Mouse (Mus musculus) intestine, embryonic 15.5 days (tissue): ENCODE data around the gene Snx8. TPM values are rescaled to one million over a fixed set of nuclear protein-coding genes. Genes with fewer than 3 reads are reported as not detected.
A peak's percentile ranks its signal among the peaks of the same experiment; 100 is the strongest.

Experiments used
- ATAC-seq: fragments of 200-750 bp; cut with Nextera tagmentation; 2 replicates; pipeline ENCODE4 v1.8.0; 2017; ENCODE audit warnings: moderate TSS enrichment, moderate library complexity
- H3K27ac ChIP-seq: fragments of 300-500 bp; sonication (generic); 2 replicates; pipeline ENCODE4 v1.5.1; 2015; ENCODE audit warnings: mild to moderate bottlenecking, inconsistent platforms
- H3K27me3 ChIP-seq: fragments of 300-500 bp; sonication (generic); replicated peaks from 2 replicates; pipeline ENCODE4 v1.6.1; 2015; ENCODE audit warnings: inconsistent platforms
- H3K36me3 ChIP-seq: fragments of 300-500 bp; sonication (generic); 2 replicates; pipeline ENCODE4 v1.6.1; 2015; ENCODE audit warnings: inconsistent platforms
- H3K4me1 ChIP-seq: fragments of 300-500 bp; sonication (generic); replicated peaks from 2 replicates; pipeline ENCODE4 v1.6.1; 2015; ENCODE audit warnings: inconsistent platforms
- H3K4me2 ChIP-seq: fragments of 300-500 bp; sonication (generic); replicated peaks from 2 replicates; pipeline ENCODE4 v1.6.1; 2015; ENCODE audit warnings: mild to moderate bottlenecking, inconsistent platforms
- H3K4me3 ChIP-seq: fragments of 300-500 bp; sonication (generic); replicated peaks from 2 replicates; pipeline ENCODE4 v1.5.1; 2015; ENCODE audit warnings: inconsistent platforms
- H3K9ac ChIP-seq: fragments of 300-500 bp; sonication (generic); 2 replicates; pipeline ENCODE4 v1.6.1; 2015; ENCODE audit warnings: inconsistent platforms
- H3K9me3 ChIP-seq: fragments of 300-500 bp; sonication (generic); 2 replicates; pipeline ENCODE4 v1.6.1; 2016; ENCODE audit warnings: inconsistent platforms
- WGBS: fragments of 180-500 bp; shearing (Covaris S2); methylation state at CpG from one replicate; pipeline ENCODE4 v1.1.7; 2015; 5-methylcytosine and 5-hydroxymethylcytosine counted together
- polyA plus RNA-seq: library from polyadenylated mRNA; unstranded; fragments of >200 nt; fragmentation: Nextera tagmentation; extraction: Ambion mirVana; gene quantifications from 2 replicates; pipeline ENCODE4 v1.2.1, GENCODE M21; 2015

The Snx8 gene
- polyA plus RNA-seq, 1 experiment from 2014 or later = 23.0 TPM

DNA sequence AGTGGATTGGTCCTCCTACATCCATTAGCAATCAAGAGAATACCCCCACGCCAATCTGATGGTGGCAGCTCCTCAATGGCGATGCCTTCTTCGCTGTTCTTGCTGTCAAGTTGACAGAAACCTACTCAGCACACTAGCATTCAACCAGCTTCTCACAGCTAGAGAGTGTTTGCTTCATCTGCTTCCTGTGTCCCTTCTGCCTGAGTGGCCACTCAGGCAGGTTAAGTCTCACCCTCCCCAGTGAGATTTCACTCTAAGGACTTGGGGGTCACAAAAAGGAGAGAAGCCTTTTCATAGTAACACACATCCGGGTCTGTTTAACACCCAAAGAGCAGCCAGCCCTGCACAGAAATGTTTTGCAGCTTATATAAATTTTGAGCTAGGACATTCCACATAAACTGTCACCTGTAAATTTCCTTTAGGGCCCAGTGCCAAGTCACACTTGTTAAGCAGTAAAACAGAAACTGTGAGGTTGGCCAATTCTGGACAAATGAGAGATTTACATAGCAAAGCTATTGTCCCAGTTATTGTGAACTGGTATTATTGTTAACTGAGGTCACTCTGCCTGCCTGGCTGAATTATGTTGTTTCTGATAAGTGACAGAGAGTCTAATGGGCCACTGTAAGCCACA is 13.7 kb upstream of the Snx8 start:
- Histone ChIP-seq H3K4me2 (no peak overlapping the region), H3K27ac (no peak overlapping the region), H3K4me3 (no peak overlapping the region), H3K9ac (no peak overlapping the region), H3K27me3 (no peaks in the 10 kb centered on the region), H3K4me1 (no peaks in the 10 kb centered on the region), H3K36me3 (no peaks in the 10 kb centered on the region), H3K9me3 (no peaks in the 10 kb centered on the region)
- no peak for ATAC-seq
- 72% methylated on average over 4 of the region's 4 CpGs for WGBS

DNA sequence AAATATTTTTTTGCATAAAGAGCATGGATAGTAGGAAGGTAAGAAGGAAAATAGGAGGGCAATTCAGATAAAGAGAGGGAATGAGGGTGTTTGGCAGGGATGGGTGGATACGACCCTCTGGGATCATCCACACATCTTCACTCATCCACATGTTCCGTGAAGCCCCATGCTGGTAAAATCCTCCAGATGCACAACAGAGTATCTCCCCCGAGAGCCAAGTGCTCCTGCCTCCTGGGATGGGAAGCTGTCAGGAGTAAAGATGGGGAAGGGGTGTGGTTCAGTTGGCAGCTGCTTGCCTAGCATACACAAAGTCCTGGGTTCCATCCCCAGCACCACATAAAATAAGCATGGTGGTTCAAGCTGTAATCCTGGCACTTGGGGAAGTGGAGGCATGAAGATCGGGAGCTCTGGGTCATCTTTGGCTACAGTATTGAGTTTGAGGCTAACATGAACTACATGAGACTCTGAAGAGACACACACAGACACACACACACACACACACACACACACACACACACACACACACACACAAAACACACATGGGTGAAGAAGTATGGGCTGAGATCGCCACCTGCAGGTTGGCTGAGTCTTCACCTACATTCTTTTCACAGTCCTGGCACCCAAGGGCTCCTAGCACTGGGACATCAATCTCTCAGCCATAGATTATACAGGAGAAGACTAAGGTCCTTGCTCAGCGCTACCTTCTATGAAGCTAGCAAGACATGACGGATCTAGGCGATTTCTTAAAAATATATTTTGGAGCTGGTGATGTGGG is 7.3 kb upstream of the Snx8 start:
- H3K9me3 ChIP-seq = no peaks in the 10 kb centered on the region
- no peak overlapping the region for H3K4me2 ChIP-seq
- no peak overlapping the region for H3K9ac ChIP-seq
- no peak overlapping the region for H3K27ac ChIP-seq
- 54% methylated on average over 8 of the region's 8 CpGs for WGBS
- no peaks in the 10 kb centered on the region for H3K27me3 ChIP-seq
- H3K4me1 ChIP-seq = no peaks in the 10 kb centered on the region
- no peaks in the 10 kb centered on the region for H3K36me3 ChIP-seq
- no peak overlapping the region for H3K4me3 ChIP-seq
- no peak for ATAC-seq

DNA sequence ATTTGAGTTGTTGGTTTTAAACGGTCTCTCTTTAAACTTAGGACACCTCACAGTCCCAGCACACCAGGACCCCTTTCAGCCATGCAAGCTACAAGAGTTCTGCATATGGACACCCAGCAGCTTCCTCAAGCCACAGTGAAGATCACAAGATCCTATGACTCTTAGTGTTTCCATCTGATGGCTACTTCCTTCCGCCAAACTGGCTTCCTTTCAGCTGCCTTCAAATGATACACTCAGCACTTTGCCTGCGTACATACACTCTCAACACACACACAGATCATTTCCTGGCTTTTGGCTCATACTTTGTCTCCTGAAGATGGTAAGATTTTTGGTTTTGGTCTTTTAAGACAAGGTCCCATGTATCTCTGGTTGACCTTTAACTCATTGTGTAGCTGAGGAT is 3.6 kb upstream of the Snx8 start:
- WGBS = 85% methylated on average over 3 of the region's 3 CpGs

DNA sequence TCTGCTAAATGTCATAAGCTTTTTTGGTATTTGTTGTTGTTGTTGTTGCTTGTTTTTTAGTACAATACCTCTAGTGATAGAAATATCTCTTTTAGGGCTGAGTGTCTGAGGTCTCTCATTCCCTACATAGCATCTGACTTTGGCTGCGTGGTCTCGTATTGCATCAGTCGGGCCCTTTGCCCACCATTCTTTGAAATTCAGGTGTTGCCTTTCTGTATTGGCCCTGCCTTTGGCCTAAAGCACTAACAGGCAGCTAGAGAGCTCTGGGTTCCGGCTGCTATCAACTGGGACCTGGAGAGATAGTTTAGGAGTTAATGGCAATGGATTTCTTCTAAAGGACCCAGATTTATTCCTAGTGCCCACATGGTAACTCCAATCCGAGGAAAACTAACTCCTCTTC is 2.9 kb upstream of the Snx8 start:
- Histone ChIP-seq H3K4me2 (no peak overlapping the region), H3K9ac (no peak overlapping the region), H3K27ac (no peak overlapping the region), H3K9me3 (no peaks in the 10 kb centered on the region), H3K4me1 (peaks cover 2% of the 10 kb centered on the region; the same call in 1 of the 2 replicates), H3K4me3 (no peak overlapping the region), H3K27me3 (no peaks in the 10 kb centered on the region), H3K36me3 (no peaks in the 10 kb centered on the region)
- WGBS = 91% methylated on average over 5 of the region's 5 CpGs
- no peak for ATAC-seq

More for the DNA sequence above, 3.6 kb upstream of the Snx8 start:
- Histone ChIP-seq H3K27ac (no peak overlapping the region), H3K9ac (no peak overlapping the region), H3K4me3 (no peak overlapping the region), H3K27me3 (no peaks in the 10 kb centered on the region), H3K4me1 (peaks cover 2% of the 10 kb centered on the region; the same call in 1 of the 2 replicates), H3K9me3 (no peaks in the 10 kb centered on the region), H3K4me2 (no peak overlapping the region), H3K36me3 (no peaks in the 10 kb centered on the region)
- ATAC-seq = no peak

DNA sequence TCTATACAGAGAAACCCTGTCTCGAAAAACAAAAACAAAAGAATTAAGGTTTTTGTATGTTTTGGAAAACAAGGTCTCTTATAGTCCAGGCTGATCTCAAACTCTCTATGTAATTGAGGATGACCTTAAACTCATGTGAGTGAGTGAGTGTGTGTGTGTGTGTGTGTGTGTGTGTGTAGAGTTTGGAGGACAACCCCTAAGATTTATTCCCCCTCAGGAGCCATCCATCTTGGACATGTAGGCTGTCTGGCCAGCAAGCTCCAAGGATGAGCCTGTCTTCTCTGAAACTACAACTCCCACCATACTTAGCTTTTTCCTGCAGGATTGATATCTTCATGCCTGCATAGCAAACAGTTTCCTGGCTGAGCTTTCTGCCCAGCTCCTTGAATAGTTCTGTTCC is 2.4 kb upstream of the Snx8 start:
- no peak for ATAC-seq
- Histone ChIP-seq H3K4me3 (no peak overlapping the region), H3K36me3 (no peaks in the 10 kb centered on the region), H3K9ac (no peak overlapping the region), H3K4me2 (no peak overlapping the region), H3K27ac (no peak overlapping the region), H3K9me3 (no peaks in the 10 kb centered on the region), H3K27me3 (no peaks in the 10 kb centered on the region), H3K4me1 (peaks cover 2% of the 10 kb centered on the region; the same call in 1 of the 2 replicates)
- WGBS = 67% methylated on average over 1 of the region's 1 CpGs

DNA sequence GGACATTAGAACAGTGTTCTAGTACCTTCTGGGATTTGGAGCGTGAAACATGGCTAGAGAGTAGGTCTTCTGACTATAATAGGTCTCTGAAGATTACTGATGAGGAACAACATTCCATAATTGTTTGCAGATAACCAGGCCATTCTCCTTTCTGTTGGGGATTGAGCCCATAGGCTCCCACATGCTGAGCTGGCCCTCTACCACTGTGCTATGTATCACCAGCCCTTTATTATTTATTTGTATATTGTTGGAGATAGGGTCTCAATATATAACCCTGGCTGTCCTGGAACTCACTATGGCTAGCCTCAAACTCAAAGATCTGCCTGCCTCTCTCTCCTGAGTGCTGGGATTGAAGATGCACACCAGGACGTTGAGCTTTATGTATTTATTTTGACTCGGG is 585 bp upstream of the Snx8 start:
- H3K4me1 ChIP-seq = peaks cover 2% of the 10 kb centered on the region; the same call in 1 of the 2 replicates
- WGBS = 45% methylated on average over 3 of the region's 3 CpGs
- no peaks in the 10 kb centered on the region for H3K36me3 ChIP-seq
- ATAC-seq = peak; percentile 18
- peak overlapping the region; percentile 18; the same call in 1 of the 2 replicates for H3K27ac ChIP-seq
- H3K27me3 ChIP-seq = no peaks in the 10 kb centered on the region
- H3K4me2 ChIP-seq = peak overlapping the region; percentile 83
- peak overlapping the region; percentile 20; the same call in 1 of the 2 replicates for H3K9ac ChIP-seq
- H3K4me3 ChIP-seq = peak overlapping the region; percentile 69
- H3K9me3 ChIP-seq = no peaks in the 10 kb centered on the region

DNA sequence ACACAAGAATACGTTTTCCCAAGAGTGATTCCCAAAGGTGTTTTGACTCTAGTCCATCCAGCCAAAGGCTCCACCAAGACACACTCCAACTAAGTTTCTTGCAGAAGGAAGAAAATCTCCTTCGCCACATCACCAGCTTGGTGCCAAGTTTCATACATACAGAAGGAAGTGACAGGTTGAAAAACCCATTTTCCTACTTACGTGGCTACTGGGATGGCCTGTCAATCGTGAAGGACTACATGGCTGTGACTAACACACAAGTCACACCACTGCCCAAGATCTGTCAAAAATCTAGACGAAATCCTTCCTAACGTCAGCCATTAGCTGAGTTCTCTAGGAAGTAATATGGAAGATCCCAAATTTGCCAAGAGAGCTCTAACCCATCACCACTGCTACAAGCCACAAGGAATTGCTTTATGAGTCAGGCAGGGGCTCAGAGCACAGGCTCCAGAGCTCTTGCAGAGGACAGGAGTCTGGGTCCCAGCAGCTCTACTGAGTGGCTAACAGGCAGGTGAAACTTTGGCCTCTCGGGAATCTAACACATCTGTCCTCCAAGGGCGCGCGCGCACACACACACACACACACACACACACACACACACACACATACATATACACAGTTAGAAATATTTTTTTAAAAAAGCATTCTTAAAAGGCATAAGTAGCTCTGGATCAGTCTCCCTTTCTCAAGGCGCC is 1.1 kb downstream of the Snx8 start:
- Histone ChIP-seq H3K27me3 (no peaks in the 10 kb centered on the region), H3K4me2 (peak overlapping the region; percentile 83), H3K4me1 (peaks cover 9% of the 10 kb centered on the region), H3K9me3 (no peaks in the 10 kb centered on the region), H3K4me3 (peak overlapping the region; percentile 69), H3K27ac (no peak overlapping the region), H3K36me3 (no peaks in the 10 kb centered on the region), H3K9ac (peak overlapping the region; percentile 66; the same call in 1 of the 2 replicates)
- WGBS = 67% methylated on average over 12 of the region's 12 CpGs
- ATAC-seq = 0 out of 2 replicates have a peak, but pooled peaks have one; percentile 4

DNA sequence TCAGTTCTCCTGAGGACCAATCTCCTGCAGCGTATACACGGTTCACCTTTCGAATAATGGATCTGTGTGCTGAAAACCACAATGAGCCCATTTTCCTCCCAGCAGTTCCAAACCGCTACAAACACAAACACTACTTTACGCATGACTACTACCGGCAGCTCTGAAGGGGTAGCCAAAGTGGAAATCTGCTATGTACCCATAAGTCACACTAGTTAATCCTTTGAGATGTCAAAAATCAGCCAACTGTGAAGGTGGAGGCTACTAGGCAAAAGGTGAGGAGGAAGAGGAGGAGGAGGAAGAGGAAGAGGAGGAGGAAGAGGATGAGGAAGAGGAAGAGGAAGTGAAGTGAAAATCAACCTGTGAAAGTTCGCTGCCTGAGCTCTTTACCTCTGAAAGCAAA is 1.8 kb downstream of the Snx8 start:
- Histone ChIP-seq H3K4me1 (peaks cover 9% of the 10 kb centered on the region), H3K36me3 (no peaks in the 10 kb centered on the region), H3K27me3 (no peaks in the 10 kb centered on the region), H3K4me2 (no peak overlapping the region), H3K9ac (no peak overlapping the region), H3K27ac (no peak overlapping the region), H3K9me3 (no peaks in the 10 kb centered on the region), H3K4me3 (no peak overlapping the region)
- 91% methylated on average over 7 of the region's 7 CpGs for WGBS
- no peak for ATAC-seq

DNA sequence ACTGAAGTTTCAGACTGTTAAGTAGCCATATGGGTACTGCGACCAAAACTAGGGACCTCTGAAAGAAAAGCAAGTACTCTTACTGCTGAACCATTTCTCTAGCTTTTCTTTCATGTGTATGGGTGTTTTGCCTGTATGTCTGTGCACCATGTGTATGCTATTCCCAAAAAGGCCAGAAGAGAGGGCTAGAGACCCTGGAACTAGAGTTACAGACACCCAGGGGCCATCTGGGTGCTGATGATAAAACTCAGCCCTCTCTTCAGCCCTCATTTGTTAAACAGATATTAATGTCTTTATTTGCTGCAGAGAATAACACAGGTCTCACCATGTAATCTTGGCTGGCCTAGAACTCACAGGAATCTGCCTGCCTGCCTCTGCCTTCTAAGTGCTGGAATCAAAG is 4.6 kb downstream of the Snx8 start:
- no peak overlapping the region for H3K4me3 ChIP-seq
- 90% methylated on average over 1 of the region's 1 CpGs for WGBS
- no peaks in the 10 kb centered on the region for H3K9me3 ChIP-seq
- peaks cover 9% of the 10 kb centered on the region for H3K4me1 ChIP-seq
- H3K4me2 ChIP-seq = no peak overlapping the region
- H3K27ac ChIP-seq = no peak overlapping the region
- H3K27me3 ChIP-seq = no peaks in the 10 kb centered on the region
- no peak overlapping the region for H3K9ac ChIP-seq
- no peak for ATAC-seq
- H3K36me3 ChIP-seq = no peaks in the 10 kb centered on the region

DNA sequence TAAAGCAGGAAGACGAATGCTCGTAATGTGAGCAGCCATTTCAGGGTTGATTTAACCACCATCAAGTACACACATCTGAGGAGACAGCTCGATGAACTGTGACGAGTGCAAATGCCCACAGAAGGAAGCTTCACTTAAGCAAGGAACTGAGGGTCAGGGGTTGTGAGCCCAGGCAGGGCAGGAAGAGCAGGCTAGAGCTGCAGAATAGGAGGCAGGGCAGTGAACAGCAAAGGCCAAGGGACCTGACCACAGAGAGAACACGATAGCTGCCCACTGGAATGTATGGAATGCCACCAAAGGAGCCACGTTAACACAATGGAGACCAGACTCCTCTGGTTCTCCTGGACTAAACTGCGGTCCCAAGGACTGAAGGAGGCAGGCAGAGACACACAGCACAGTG is 5.5 kb downstream of the Snx8 start:
- H3K27me3 ChIP-seq = no peaks in the 10 kb centered on the region
- H3K4me1 ChIP-seq = peaks cover 9% of the 10 kb centered on the region
- no peak overlapping the region for H3K4me2 ChIP-seq
- H3K36me3 ChIP-seq = no peaks in the 10 kb centered on the region
- no peak overlapping the region for H3K27ac ChIP-seq
- H3K9me3 ChIP-seq = no peaks in the 10 kb centered on the region
- H3K4me3 ChIP-seq = no peak overlapping the region
- H3K9ac ChIP-seq = no peak overlapping the region
- ATAC-seq = no peak
- WGBS = 24% methylated on average over 7 of the region's 7 CpGs

DNA sequence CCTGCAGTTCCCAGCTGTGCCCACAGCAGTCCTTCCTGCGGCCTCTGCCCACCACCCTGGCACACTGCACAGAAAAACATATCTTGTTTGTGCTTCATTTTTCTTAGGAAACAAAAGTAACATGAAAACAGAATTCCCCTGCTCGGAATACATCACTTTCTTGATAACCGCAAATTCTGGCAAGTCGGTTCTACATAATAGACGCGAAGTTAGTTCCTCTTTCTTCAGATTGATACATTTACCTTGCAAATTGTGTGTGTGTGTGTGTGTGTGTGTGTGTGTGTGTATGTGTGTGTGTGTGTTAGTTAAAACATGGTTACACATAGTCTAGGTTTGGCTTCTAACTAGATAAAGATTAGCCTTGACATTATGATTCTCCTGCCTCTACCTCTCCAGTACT is 6.4 kb downstream of the Snx8 start:
- H3K27ac ChIP-seq = no peak overlapping the region
- H3K4me3 ChIP-seq = no peak overlapping the region
- peaks cover 6% of the 10 kb centered on the region for H3K4me1 ChIP-seq
- no peaks in the 10 kb centered on the region for H3K27me3 ChIP-seq
- H3K9ac ChIP-seq = no peak overlapping the region
- H3K36me3 ChIP-seq = no peaks in the 10 kb centered on the region
- no peak overlapping the region for H3K4me2 ChIP-seq
- H3K9me3 ChIP-seq = no peaks in the 10 kb centered on the region
- no peak for ATAC-seq
- WGBS = 87% methylated on average over 6 of the region's 6 CpGs

DNA sequence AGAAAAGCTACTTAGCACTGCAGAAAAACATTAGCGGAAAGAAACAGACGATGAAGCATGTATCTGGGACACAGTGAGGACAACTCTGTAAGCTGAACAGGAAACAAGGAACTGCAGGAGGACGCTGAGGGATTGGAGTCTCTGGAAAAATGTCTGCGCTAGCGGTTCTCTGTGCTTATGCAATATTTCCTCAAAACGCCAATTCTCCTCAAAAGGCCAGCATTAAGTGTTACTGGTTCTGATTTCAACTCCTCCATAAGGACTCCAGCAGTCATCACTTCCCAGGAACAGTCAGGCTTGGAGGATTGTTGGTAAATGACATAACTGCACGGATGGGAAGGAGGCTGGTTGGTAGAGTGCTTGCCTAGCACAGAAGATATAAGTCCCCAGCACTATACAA is 7.9 kb downstream of the Snx8 start:
- H3K27ac ChIP-seq = no peak overlapping the region
- H3K9me3 ChIP-seq = no peaks in the 10 kb centered on the region
- H3K4me1 ChIP-seq = peaks cover 6% of the 10 kb centered on the region
- H3K4me2 ChIP-seq = no peak overlapping the region
- H3K27me3 ChIP-seq = no peaks in the 10 kb centered on the region
- 85% methylated on average over 7 of the region's 7 CpGs for WGBS
- ATAC-seq = no peak
- H3K4me3 ChIP-seq = no peak overlapping the region
- no peaks in the 10 kb centered on the region for H3K36me3 ChIP-seq
- H3K9ac ChIP-seq = no peak overlapping the region
